Mouse (Mus musculus): ENCODE data around the gene Ehmt1. TPM values are rescaled to one million over a fixed set of nuclear protein-coding genes. Genes with fewer than 3 reads are reported as not detected.

Ehmt1 gene
- polyA plus RNA-seq, 1 experiment from 2014 or later = 132 TPM

Small RNAs within 50 kb of the gene (microRNA-seq; reads per million reads assigned to microRNA genes)
- not detected for gene Gm22875

Other genes starting within 250 kb of the Ehmt1 start
- gene Cacna1b, start 156.5 kb downstream of the Ehmt1 start, polyA plus RNA-seq (2015; fragmentation: Nextera tagmentation; extraction: Ambion mirVana) = 8.4 and 10.6 TPM in 2 replicates
- 30.4 and 30.5 TPM in 2 replicates for gene Arrdc1, start 15.6 kb upstream of the Ehmt1 start, polyA plus RNA-seq (2015; fragmentation: Nextera tagmentation; extraction: Ambion mirVana)
- gene Zmynd19, start 30.2 kb upstream of the Ehmt1 start, polyA plus RNA-seq (2015; fragmentation: Nextera tagmentation; extraction: Ambion mirVana) = 21.5 and 22.6 TPM in 2 replicates
- gene Dph7, start 42.8 kb upstream of the Ehmt1 start, polyA plus RNA-seq (2015; fragmentation: Nextera tagmentation; extraction: Ambion mirVana) = 42.7 and 44.7 TPM in 2 replicates
- gene Mrpl41, start 55.5 kb upstream of the Ehmt1 start, polyA plus RNA-seq (2015; fragmentation: Nextera tagmentation; extraction: Ambion mirVana) = 149 and 159 TPM in 2 replicates
- gene Pnpla7, start 56.4 kb upstream of the Ehmt1 start, polyA plus RNA-seq (2015; fragmentation: Nextera tagmentation; extraction: Ambion mirVana) = 3.8 and 4.0 TPM in 2 replicates
- gene Nsmf, start 134.7 kb upstream of the Ehmt1 start, polyA plus RNA-seq (2015; fragmentation: Nextera tagmentation; extraction: Ambion mirVana) = 194 and 209 TPM in 2 replicates
- gene Entpd8, start 160.7 kb upstream of the Ehmt1 start, polyA plus RNA-seq (2015; fragmentation: Nextera tagmentation; extraction: Ambion mirVana) = not detected in 2 replicates
- not detected in 2 replicates for gene Noxa1, start 175.5 kb upstream of the Ehmt1 start, polyA plus RNA-seq (2015; fragmentation: Nextera tagmentation; extraction: Ambion mirVana)

Measured in forebrain, embryonic 15.5 days (tissue).